Mouse (Mus musculus) left cerebral cortex, postnatal 14 days (tissue): ENCODE measurements around the gene Psmd1. TPM values are rescaled to one million over a fixed set of nuclear protein-coding genes. Genes with fewer than 3 reads are reported as not detected.

Experiments used
- total RNA-seq, 2 experiments: library from RNA; stranded (reverse); gene quantifications; 2 replicates each; pipeline ENCODE4 v1.2.3; 2021

Psmd1 gene
- total RNA-seq, 2 experiments from 2014 or later: 110 to 112 TPM

Other genes starting within 250 kb of the Psmd1 start
- 100 to 1,000 TPM; 521 to 559 TPM for gene Itm2c, start 170.1 kb upstream of the Psmd1 start, total RNA-seq
- 1 to 10 TPM; 7.8 to 9.6 TPM for gene 4933407L21Rik, start 135.9 kb upstream of the Psmd1 start, total RNA-seq
- gene Gpr55, start 103.4 kb upstream of the Psmd1 start, total RNA-seq: under 1 TPM; 0.11 TPM
- under 1 TPM; 0.46 to 0.47 TPM for gene Spata3, start 47.6 kb upstream of the Psmd1 start, total RNA-seq
- gene 2810459M11Rik, start 18.5 kb upstream of the Psmd1 start, total RNA-seq: 1 to 10 TPM; 5.2 to 7.5 TPM
- under 1 TPM; 0.22 to 0.25 TPM for gene Htr2b, start 47.6 kb downstream of the Psmd1 start, total RNA-seq
- 1 to 10 TPM; 2.0 to 4.1 TPM for gene Gm21972, start 69.2 kb downstream of the Psmd1 start, total RNA-seq
- 10 to 100 TPM; 37.6 to 40.2 TPM for gene Armc9, start 90.4 kb downstream of the Psmd1 start, total RNA-seq
- gene B3gnt7, start 238.4 kb downstream of the Psmd1 start, total RNA-seq: 1 to 10 TPM; 1.3 to 2.1 TPM